Mouse (Mus musculus) ES-Bruce4 (cell line): ENCODE data around the gene Pam.

Source experiments
- CTCF ChIP-seq: IDR thresholded peaks from one replicate; pipeline ENCODE4 v1.8.1; 2011; ENCODE audit warnings: low read depth, low read length
- POLR2A ChIP-seq: IDR thresholded peaks from one replicate; pipeline ENCODE4 v1.8.1; 2011; ENCODE audit warnings: low read length; ENCODE audit not compliant: insufficient read depth

DNA sequence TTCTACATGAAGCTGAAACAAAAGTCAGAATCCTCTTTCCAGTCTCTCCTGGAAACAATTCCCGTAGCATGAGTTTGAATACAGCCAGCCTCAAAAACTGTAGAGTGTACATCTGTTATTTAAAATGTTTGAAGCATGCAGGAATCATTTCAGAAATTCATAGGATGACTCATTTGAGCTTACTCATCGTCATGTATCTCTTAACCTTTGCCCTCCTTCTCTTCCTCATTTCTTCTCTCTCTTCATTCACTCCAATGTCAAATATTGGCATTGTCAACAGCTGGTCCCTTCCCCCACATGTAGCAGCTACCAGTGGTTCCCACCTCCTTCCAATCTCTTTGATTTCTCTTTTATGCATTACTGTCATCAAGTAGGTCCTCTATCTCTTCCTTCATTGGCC lies 59.7 kb downstream of the Pam start:
- TF ChIP-seq CTCF (no peak), POLR2A (no peak)
